Mouse (Mus musculus) MN1 (cell line): Measurements from ENCODE around the gene Slamf9.

Source experiments
- DNase-seq: peaks from one replicate; pipeline ENCODE4 v3.0.0-alpha.2; 2016; ENCODE audit warnings: low spot score

Slamf9 gene

DNA sequence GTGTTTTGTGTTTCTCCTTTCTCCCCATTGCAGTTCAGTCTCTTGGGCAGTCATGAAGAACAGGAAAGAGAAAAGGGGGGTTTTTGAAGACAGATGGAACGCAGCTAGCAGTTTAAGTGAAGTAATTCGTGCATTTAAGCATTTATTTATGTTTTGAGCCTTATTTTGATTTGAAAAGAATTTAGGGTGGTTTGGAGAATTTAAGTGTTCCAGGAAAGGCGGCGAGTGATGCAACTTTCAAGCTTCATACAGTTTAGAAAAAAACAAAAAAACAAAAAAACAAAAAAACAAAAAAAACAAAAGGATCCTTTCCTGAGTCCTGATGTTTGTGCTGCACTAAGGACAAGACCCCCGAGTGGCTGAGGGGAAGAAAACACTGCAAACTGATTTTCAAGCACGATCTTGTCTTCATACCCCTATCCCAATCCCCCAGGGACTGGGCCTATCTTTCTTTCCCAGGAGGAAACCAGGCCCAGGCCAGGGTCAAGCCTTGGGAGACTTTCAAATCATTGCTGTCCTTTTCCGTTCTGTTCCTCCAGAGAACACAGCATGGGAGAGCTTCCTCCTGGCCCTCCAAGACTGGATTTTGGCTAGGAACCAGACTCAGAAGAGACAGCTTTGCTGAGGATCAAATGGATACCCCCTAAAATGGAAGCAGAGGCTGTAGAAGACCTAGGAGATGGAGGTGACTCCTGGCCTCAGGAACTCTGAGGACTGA is 39.6 kb downstream of the Slamf9 start:
- DNase-seq = no peak

DNA sequence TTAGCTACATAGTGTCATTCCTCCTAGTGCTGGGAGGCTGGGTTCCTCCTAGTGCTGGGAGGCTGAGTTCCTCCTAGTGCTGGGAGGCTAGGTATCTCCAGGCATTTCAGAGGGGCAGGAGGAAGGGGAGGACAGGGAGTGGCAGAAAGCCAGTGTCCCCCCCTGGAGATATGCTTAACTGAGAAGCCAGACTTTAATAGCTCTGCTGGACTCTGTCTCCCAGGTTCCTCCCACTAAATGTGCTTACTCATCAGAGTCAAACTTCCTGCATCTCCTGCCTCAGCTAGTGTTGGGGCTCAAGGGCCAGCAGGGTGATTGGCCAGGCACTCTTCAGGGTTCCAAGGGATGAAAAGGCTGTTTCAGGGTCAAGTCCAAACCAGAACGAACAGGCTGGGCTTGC is 40.2 kb downstream of the Slamf9 start:
- DNase-seq = no peak

- DNase-seq = no peak
Measured at GRCm38 (mm10) chr1:172518013-172518412, 42.9 kb downstream of the Slamf9 start.

DNA sequence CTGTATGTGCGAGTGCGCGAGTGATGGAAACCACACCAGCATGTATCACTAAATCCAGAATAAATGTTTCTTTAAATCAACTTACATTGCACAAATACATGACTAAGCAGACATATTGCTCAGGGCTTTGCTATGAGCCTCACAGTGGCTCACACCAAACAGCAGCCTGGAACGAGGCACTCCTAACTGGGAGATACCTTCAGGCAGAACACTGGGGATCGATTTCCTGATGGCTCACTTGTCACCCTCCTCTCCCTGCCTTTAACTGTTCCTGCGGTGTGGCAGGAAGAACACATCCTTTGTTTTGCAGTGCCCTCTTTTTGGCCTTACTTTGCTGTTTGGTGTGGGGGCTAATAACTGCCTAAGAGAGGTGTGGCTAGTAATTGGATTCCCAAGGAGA is 44.5 kb downstream of the Slamf9 start:
- no peak for DNase-seq

DNA sequence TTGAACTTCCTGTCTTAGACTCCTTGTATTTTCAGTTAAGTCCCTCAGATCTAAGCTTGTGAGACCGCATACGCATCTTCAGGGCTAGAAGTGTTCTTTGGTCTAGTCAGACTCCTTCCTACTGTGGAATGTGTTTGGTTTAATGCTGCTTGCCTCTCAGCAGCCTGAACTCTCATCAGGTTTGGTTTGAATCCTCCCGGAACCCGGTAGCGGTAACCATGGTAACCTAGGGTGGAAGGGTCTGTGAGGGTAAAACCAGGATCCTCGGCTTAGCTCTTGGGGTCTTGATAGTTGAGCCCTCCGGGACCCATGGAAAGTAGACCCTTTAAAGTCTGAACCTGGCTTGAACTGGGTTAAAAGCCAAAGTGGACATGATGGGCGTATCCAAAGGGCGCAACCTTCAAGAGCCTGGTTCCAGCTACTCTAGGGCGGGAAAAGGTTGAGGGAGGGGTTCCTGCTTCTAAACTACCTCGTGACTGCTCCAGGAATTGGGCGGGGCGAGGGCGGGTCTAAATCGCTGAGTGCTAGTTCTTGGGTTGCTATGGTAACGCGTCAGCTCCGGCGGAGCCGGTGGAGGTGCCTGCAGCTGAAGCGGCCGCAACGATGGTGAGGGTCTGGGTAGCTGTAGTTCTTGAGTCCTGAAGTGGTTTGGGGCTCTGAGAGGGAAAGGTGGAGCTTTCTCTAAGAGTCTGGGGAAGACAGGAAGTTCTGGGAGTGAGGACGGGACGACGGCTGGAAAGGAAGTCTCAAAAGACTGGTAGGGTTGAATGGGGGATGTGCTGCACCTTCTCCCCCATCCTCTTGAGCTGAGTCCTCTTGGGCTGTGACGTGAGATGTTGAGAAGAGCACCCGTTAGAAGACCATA is 45.6 kb downstream of the Slamf9 start, which contains the start of gene Cfap45:
Gene Cfap45, plus strand, starts transcription at position 226 of the 865 bp plus-strand sequence.
- DNase-seq = peak; percentile 94

GRCm38 (mm10) chr1:172522524-172522923 is 47.4 kb downstream of the Slamf9 start:
- no peak for DNase-seq

GRCm38 (mm10) chr1:172523699-172524101 is 48.5 kb downstream of the Slamf9 start:
- DNase-seq = no peak

DNA sequence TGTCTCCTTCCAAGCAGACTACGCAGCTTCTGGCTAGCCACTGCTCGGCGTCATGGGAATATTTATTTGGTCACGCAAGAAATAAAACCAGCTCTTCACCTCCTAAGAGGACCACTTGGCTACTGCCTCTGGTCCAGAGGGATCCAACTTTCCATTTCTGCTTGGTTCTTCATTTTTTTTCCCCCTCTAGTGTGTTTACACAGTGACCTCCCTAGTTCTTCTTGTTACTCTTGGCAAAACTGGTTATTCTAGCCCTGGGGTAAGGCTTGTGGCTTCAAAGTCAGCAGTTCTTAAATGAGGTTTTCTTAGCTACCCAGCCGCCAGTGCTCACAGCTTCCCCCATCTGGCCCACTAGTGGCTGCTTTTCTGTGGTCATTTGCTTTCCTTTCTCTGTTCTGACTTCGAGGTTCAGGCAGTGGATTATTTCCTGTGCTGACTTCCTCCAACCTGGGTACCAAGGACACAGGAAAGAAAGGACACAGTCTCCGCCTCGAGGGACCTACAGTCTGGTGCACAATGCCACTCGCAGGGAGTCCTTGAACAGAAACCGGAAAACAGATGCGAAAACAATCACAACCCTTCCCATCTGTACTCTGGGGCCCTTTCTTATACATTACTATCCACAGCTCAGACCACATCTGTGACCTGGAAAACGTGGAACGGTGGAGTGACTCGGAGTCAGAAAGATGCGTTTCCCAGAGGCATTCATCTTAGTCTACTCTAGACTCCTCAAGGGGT is 50.0 kb downstream of the Slamf9 start:
- DNase-seq = peak; percentile 94

- peak; percentile 67 for DNase-seq
Measured at GRCm38 (mm10) chr1:172525971-172526370, 50.8 kb downstream of the Slamf9 start.

GRCm38 (mm10) chr1:172526380-172527081 is 51.4 kb downstream of the Slamf9 start:
- DNase-seq = peak; percentile 70

DNA sequence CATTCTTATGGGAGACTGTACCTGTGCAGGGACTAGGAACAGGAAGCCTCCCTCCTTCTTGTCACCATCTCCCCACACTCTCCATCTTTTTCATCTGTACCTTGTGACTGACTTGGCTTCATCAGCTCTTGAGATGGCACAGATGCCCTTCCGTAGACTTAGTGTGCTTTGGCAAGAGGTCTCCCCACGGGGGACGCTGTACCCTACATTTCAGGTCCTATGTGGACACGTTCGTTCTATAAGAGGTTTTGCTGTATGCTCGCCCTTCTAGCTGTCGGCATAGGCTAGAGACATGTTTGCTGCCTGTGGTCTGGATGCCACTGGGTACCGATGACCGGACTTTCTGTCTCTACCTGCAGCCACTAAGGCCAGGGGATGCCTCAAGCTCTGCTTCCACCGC is 52.3 kb downstream of the Slamf9 start:
- DNase-seq = no peak
